Mouse (Mus musculus) stomach, postnatal 0 days (tissue): ENCODE data around the gene Setx.

Experiments used
- CTCF ChIP-seq: IDR thresholded peaks from 2 replicates; pipeline ENCODE4 v1.5.1; 2016; ENCODE audit warnings: antibody characterized with exemption, low read depth, mild to moderate bottlenecking, moderate library complexity
- EP300 ChIP-seq: optimal IDR thresholded peaks from 2 replicates; pipeline ENCODE3; 2016; ENCODE audit warnings: antibody characterized with exemption

GRCm38 (mm10) chr2:29190392-29190791 lies 66.4 kb downstream of the Setx start:
- TF ChIP-seq EP300 = no peak
- TF ChIP-seq CTCF = no peak
